Mouse (Mus musculus) midbrain, embryonic 12.5 days (tissue): ENCODE results near the gene Tuba1a. TPM values are rescaled to one million over a fixed set of nuclear protein-coding genes. Genes with fewer than 3 reads are reported as not detected.
A peak's percentile ranks its signal among the peaks of the same experiment; 100 is the strongest.
"Not testable (repeated sequence)": the region's sequence is repeated elsewhere in the genome, so short reads cannot be mapped to it uniquely, and the experiment has no call there.

Source experiments
- ATAC-seq: fragments of 200-750 bp; cut with Nextera tagmentation; 2 replicates; pipeline ENCODE4 v1.8.0; 2017; ENCODE audit warnings: low read depth, moderate TSS enrichment, moderate library complexity; ENCODE audit not compliant: low FRiP score
- H3K27ac ChIP-seq: fragments of 300-500 bp; sonication (generic); replicated peaks from 2 replicates; pipeline ENCODE4 v1.5.1; 2016; ENCODE audit warnings: mild to moderate bottlenecking
- H3K27me3 ChIP-seq: fragments of 300-500 bp; sonication (generic); 2 replicates; pipeline ENCODE4 v1.6.1; 2016; ENCODE audit warnings: mild to moderate bottlenecking
- H3K36me3 ChIP-seq: fragments of 300-500 bp; sonication (generic); 2 replicates; pipeline ENCODE4 v1.6.1; 2016
- H3K4me1 ChIP-seq: fragments of 300-500 bp; sonication (generic); 2 replicates; pipeline ENCODE4 v1.6.1; 2016
- H3K4me2 ChIP-seq: fragments of 300-500 bp; sonication (generic); replicated peaks from 2 replicates; pipeline ENCODE4 v1.6.1; 2016; ENCODE audit warnings: mild to moderate bottlenecking, moderate library complexity
- H3K4me3 ChIP-seq: fragments of 300-500 bp; sonication (generic); 2 replicates; pipeline ENCODE4 v1.5.1; 2016; ENCODE audit warnings: mild to moderate bottlenecking
- H3K9ac ChIP-seq: fragments of 300-500 bp; sonication (generic); replicated peaks from 2 replicates; pipeline ENCODE4 v1.6.1; 2016; ENCODE audit warnings: mild to moderate bottlenecking, moderate library complexity
- H3K9me3 ChIP-seq: fragments of 300-500 bp; sonication (generic); 2 replicates; pipeline ENCODE4 v1.6.1; 2016; ENCODE audit warnings: mild to moderate bottlenecking
- WGBS: fragments of 180-500 bp; shearing (Covaris S2); methylation state at CpG from one replicate; pipeline ENCODE4 v1.1.7; 2016; 5-methylcytosine and 5-hydroxymethylcytosine counted together
- polyA plus RNA-seq: library from polyadenylated mRNA; unstranded; fragments of >200 nt; fragmentation: Nextera tagmentation; extraction: Ambion mirVana; gene quantifications from 2 replicates; pipeline ENCODE4 v1.2.1, GENCODE M21; 2016

Tuba1a gene
- polyA plus RNA-seq, 1 experiment from 2014 or later, result 9,642 TPM

GRCm38 (mm10) chr15:98930017-98930734 is 23.3 kb downstream of the Tuba1a start:
- Histone ChIP-seq H3K4me2 (no peak overlapping the region), H3K4me1 (peaks cover 17% of the 10 kb centered on the region), H3K27me3 (no peaks in the 10 kb centered on the region), H3K27ac (no peak overlapping the region), H3K36me3 (peaks cover 12% of the 10 kb centered on the region), H3K4me3 (no peak overlapping the region), H3K9me3 (no peaks in the 10 kb centered on the region), H3K9ac (no peak overlapping the region)
- no peak for ATAC-seq
- 59% methylated on average over 8 of the region's 8 CpGs for WGBS

GRCm38 (mm10) chr15:98928598-98929240 is 24.8 kb downstream of the Tuba1a start:
- Histone ChIP-seq H3K27ac (no peak overlapping the region), H3K9me3 (no peaks in the 10 kb centered on the region), H3K4me2 (no peak overlapping the region), H3K36me3 (peaks cover 12% of the 10 kb centered on the region), H3K27me3 (no peaks in the 10 kb centered on the region), H3K4me1 (peaks cover 15% of the 10 kb centered on the region), H3K9ac (no peak overlapping the region), H3K4me3 (no peak overlapping the region)
- 16% methylated on average over 13 of the region's 13 CpGs for WGBS
- 0 out of 2 replicates have a peak, but pooled peaks have one; percentile 54 for ATAC-seq

GRCm38 (mm10) chr15:98927566-98927965 is 25.9 kb downstream of the Tuba1a start:
- H3K4me2 ChIP-seq, result no peak overlapping the region
- WGBS, result 87% methylated on average over 5 of the region's 5 CpGs
- H3K27ac ChIP-seq, result no peak overlapping the region
- H3K4me1 ChIP-seq, result peaks cover 10% of the 10 kb centered on the region; the same call in 1 of the 2 replicates
- no peaks in the 10 kb centered on the region for H3K9me3 ChIP-seq
- no peak for ATAC-seq
- H3K4me3 ChIP-seq, result no peak overlapping the region
- peaks cover 12% of the 10 kb centered on the region for H3K36me3 ChIP-seq
- no peaks in the 10 kb centered on the region for H3K27me3 ChIP-seq
- H3K9ac ChIP-seq, result no peak overlapping the region

GRCm38 (mm10) chr15:98924682-98925081 is 28.8 kb downstream of the Tuba1a start:
- no peak for ATAC-seq
- no peak overlapping the region for H3K4me2 ChIP-seq
- H3K36me3 ChIP-seq, result no peaks in the 10 kb centered on the region
- no peak overlapping the region for H3K27ac ChIP-seq
- H3K9me3 ChIP-seq, result no peaks in the 10 kb centered on the region
- no peak overlapping the region for H3K4me3 ChIP-seq
- WGBS, result 77% methylated on average over 3 of the region's 3 CpGs
- H3K27me3 ChIP-seq, result no peaks in the 10 kb centered on the region
- H3K4me1 ChIP-seq, result peaks cover 8% of the 10 kb centered on the region; the same call in 1 of the 2 replicates
- H3K9ac ChIP-seq, result no peak overlapping the region

- no peak for ATAC-seq
- Histone ChIP-seq H3K9ac (no peak overlapping the region), H3K36me3 (no peaks in the 10 kb centered on the region), H3K4me2 (no peak overlapping the region), H3K4me1 (peaks cover 7% of the 10 kb centered on the region), H3K9me3 (no peaks in the 10 kb centered on the region), H3K4me3 (no peak overlapping the region), H3K27ac (no peak overlapping the region), H3K27me3 (no peaks in the 10 kb centered on the region)
- WGBS, result 86% methylated on average over 2 of the region's 2 CpGs
Observed at GRCm38 (mm10) chr15:98923031-98923537, 30.4 kb downstream of the Tuba1a start.

GRCm38 (mm10) chr15:98922581-98922980 is 30.9 kb downstream of the Tuba1a start:
- Histone ChIP-seq H3K36me3 (no peaks in the 10 kb centered on the region), H3K9ac (no peak overlapping the region), H3K27me3 (no peaks in the 10 kb centered on the region), H3K9me3 (no peaks in the 10 kb centered on the region), H3K4me2 (no peak overlapping the region), H3K4me1 (peaks cover 7% of the 10 kb centered on the region), H3K4me3 (no peak overlapping the region), H3K27ac (no peak overlapping the region)
- 74% methylated on average over 3 of the region's 3 CpGs for WGBS
- ATAC-seq, result no peak

GRCm38 (mm10) chr15:98921510-98921909 is 32.0 kb downstream of the Tuba1a start:
- Histone ChIP-seq H3K9ac (no peak overlapping the region), H3K4me2 (no peak overlapping the region), H3K4me3 (no peak overlapping the region), H3K27ac (no peak overlapping the region), H3K27me3 (no peaks in the 10 kb centered on the region), H3K36me3 (no peaks in the 10 kb centered on the region), H3K9me3 (no peaks in the 10 kb centered on the region), H3K4me1 (peaks cover 12% of the 10 kb centered on the region)
- no peak for ATAC-seq
- WGBS, result 78% methylated on average over 5 of the region's 5 CpGs

GRCm38 (mm10) chr15:98918499-98918895 is 35.0 kb downstream of the Tuba1a start:
- not testable (repeated sequence) for H3K27me3 ChIP-seq, H3K9me3 ChIP-seq, ATAC-seq
- Histone ChIP-seq H3K27ac (peak overlapping the region; percentile 36), H3K4me2 (peak overlapping the region; percentile 86), H3K36me3 (peaks cover 14% of the 10 kb centered on the region), H3K4me1 (peaks cover 30% of the 10 kb centered on the region), H3K4me3 (peak overlapping the region; percentile 91), H3K9ac (peak overlapping the region; percentile 91)
- WGBS, result 24% methylated on average over 8 of the region's 8 CpGs

GRCm38 (mm10) chr15:98917538-98918498 is 35.7 kb downstream of the Tuba1a start, which contains the start of gene Lmbr1l:
Gene Lmbr1l, minus strand, starts transcription at chr15:98918231.
- peak; percentile 98 for ATAC-seq
- Histone ChIP-seq H3K27me3 (no peaks in the 10 kb centered on the region), H3K4me1 (peaks cover 30% of the 10 kb centered on the region), H3K27ac (peak within 1 kb of the TSS; percentile 96), H3K9ac (peak within 1 kb of the TSS; percentile 91), H3K4me2 (peak within 1 kb of the TSS; percentile 86), H3K4me3 (peak within 1 kb of the TSS; percentile 91), H3K36me3 (peaks cover 21% of the 10 kb centered on the region), H3K9me3 (no peaks in the 10 kb centered on the region)
- under 1% methylated on average over 82 of the region's 82 CpGs for WGBS

- peaks cover 30% of the 10 kb centered on the region for H3K4me1 ChIP-seq
- peak overlapping the region; percentile 96 for H3K27ac ChIP-seq
- ATAC-seq, result no peak
- H3K9ac ChIP-seq, result peak overlapping the region; percentile 91
- no peaks in the 10 kb centered on the region for H3K9me3 ChIP-seq
- under 1% methylated on average over 14 of the region's 14 CpGs for WGBS
- peaks cover 28% of the 10 kb centered on the region for H3K36me3 ChIP-seq
- peak overlapping the region; percentile 86 for H3K4me2 ChIP-seq
- H3K4me3 ChIP-seq, result peak overlapping the region; percentile 91
- no peaks in the 10 kb centered on the region for H3K27me3 ChIP-seq
Observed at GRCm38 (mm10) chr15:98917091-98917490, 36.4 kb downstream of the Tuba1a start.

- peaks cover 39% of the 10 kb centered on the region for H3K36me3 ChIP-seq
- H3K9ac ChIP-seq, result peak overlapping the region; percentile 91
- no peaks in the 10 kb centered on the region for H3K9me3 ChIP-seq
- H3K27ac ChIP-seq, result no peak overlapping the region
- no peak for ATAC-seq
- peaks cover 30% of the 10 kb centered on the region for H3K4me1 ChIP-seq
- H3K4me2 ChIP-seq, result peak overlapping the region; percentile 86
- peak overlapping the region; percentile 91 for H3K4me3 ChIP-seq
- WGBS, result 91% methylated on average over 4 of the region's 4 CpGs
- no peaks in the 10 kb centered on the region for H3K27me3 ChIP-seq
Observed at GRCm38 (mm10) chr15:98916016-98916415, 37.5 kb downstream of the Tuba1a start.
